Mouse (Mus musculus) ES-Bruce4 (cell line): Measurements from ENCODE around the gene Bmp8b.
"Not testable (repeated sequence)": the region's sequence is repeated elsewhere in the genome, so short reads cannot be mapped to it uniquely, and the experiment has no call there.

Source experiments
- CTCF ChIP-seq: IDR thresholded peaks from one replicate; pipeline ENCODE4 v1.8.1; 2011; ENCODE audit warnings: low read depth, low read length
- EP300 ChIP-seq: IDR thresholded peaks from 2 replicates; pipeline ENCODE4 v1.6.1; 2011; ENCODE audit warnings: low read depth, low read length; ENCODE audit not compliant: insufficient read depth
- POLR2A ChIP-seq: IDR thresholded peaks from one replicate; pipeline ENCODE4 v1.8.1; 2011; ENCODE audit warnings: low read length; ENCODE audit not compliant: insufficient read depth

DNA sequence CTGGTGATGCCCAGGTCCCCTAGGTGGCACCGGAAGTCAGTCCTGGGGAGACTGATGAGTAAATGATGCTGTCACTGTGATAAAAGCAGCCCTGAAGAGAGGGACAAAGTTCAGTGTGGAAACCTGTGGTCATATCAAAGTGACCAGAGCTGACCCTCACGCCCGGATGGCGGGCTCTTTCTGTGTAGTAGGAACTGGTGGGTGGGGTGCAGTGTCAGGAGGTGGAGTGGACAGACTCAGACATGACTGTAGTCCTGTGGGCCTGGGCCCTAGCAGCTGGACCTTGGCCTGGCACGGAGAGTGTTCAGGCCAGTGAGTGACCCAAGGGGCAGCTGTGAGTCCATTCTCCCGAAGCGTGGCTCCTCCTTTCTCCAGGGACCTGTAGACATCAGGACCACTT lies 964 bp downstream of the Bmp8b start:
- TF ChIP-seq POLR2A, CTCF, EP300: not testable (repeated sequence)
